Comparison of ENCODE assay signal across 28 mouse cellular contexts in genomic region chr1:21264747-21265146, GRCm38 (mm10).
"Had no signal": no experiment of that assay in that cellular context is flagged by ENCODE, and none has a peak within 500 bp of the region (broad histone marks: within the 10 kb centered on the region; RNA-seq: fewer than 3 reads in every experiment).

No protein-coding gene starts in this region.

- ATAC-seq: hindbrain, embryonic 16.5 days; intestine, embryonic 16.5 days had no signal

- H3K27ac ChIP-seq: gastrocnemius, adult 2 months; heart, adult 2 months; heart, embryonic 13.5 days; heart, embryonic 15.5 days; hindbrain, embryonic 10.5 days; hindbrain, embryonic 12.5 days; hindbrain, embryonic 14.5 days; kidney, embryonic 15.5 days; kidney, postnatal 0 days; limb, embryonic 13.5 days; limb, embryonic 15.5 days; liver, embryonic 13.5 days had no signal

- H3K4me1 ChIP-seq: heart, embryonic 13.5 days; heart, embryonic 15.5 days; hindbrain, embryonic 10.5 days; hindbrain, embryonic 12.5 days; kidney, embryonic 15.5 days; limb, embryonic 13.5 days; limb, embryonic 15.5 days; liver, embryonic 13.5 days had no signal

- H3K27me3 ChIP-seq: heart, embryonic 13.5 days; heart, embryonic 15.5 days; hindbrain, embryonic 12.5 days; kidney, embryonic 15.5 days; limb, embryonic 13.5 days; limb, embryonic 15.5 days; liver, embryonic 13.5 days had no signal

- H3K9me3 ChIP-seq: heart, embryonic 13.5 days; heart, embryonic 15.5 days; hindbrain, embryonic 10.5 days; hindbrain, embryonic 12.5 days; kidney, embryonic 15.5 days; limb, embryonic 13.5 days; limb, embryonic 15.5 days; liver, embryonic 13.5 days had no signal

- DNase-seq: gastrocnemius, adult 2 months; gastrocnemius, postnatal 10 days; gastrocnemius, postnatal 25 days; heart, adult 2 months; heart, postnatal 14 days; heart, postnatal 36 days; kidney, adult 11 months; kidney, adult 2 months; kidney, adult 9 months; kidney, postnatal 14 days; kidney, postnatal 36 days; layer of hippocampus, adult 9-11 months; layer of hippocampus, postnatal 36 days; left cerebral cortex, postnatal 4 days; liver, embryonic 13.5 days had no signal

- H3K4me3 ChIP-seq: gastrocnemius, adult 2 months; heart, adult 2 months; heart, embryonic 13.5 days; heart, embryonic 15.5 days; hindbrain, embryonic 10.5 days; hindbrain, embryonic 12.5 days; kidney, embryonic 15.5 days; limb, embryonic 13.5 days; limb, embryonic 15.5 days; liver, embryonic 13.5 days had no signal

- H3K36me3 ChIP-seq: heart, embryonic 13.5 days; heart, embryonic 15.5 days; hindbrain, embryonic 10.5 days; hindbrain, embryonic 12.5 days; kidney, embryonic 15.5 days; limb, embryonic 13.5 days; limb, embryonic 15.5 days; liver, embryonic 13.5 days had no signal

- H3K4me2 ChIP-seq: heart, embryonic 11.5 days; heart, embryonic 13.5 days; heart, embryonic 15.5 days; hindbrain, embryonic 12.5 days; hindbrain, embryonic 14.5 days; kidney, embryonic 15.5 days; limb, embryonic 13.5 days; limb, embryonic 15.5 days; liver, embryonic 11.5 days; liver, embryonic 13.5 days had no signal

- H3K9ac ChIP-seq: heart, embryonic 13.5 days; heart, embryonic 15.5 days; hindbrain, embryonic 12.5 days; hindbrain, embryonic 14.5 days; kidney, embryonic 15.5 days; limb, embryonic 13.5 days; limb, embryonic 15.5 days; liver, embryonic 13.5 days had no signal
